Mouse (Mus musculus): Measurements from ENCODE around the gene Nop9.

Nop9 gene

GRCm38 (mm10) chr14:55745180-55745860, at the start of gene Nop9, which contains the start of gene Dhrs1:
Gene Nop9, plus strand, starts transcription at chr14:55745693.
Gene Dhrs1, minus strand, starts transcription at chr14:55745690.
- peak; percentile 75 for DNase-seq

GRCm38 (mm10) chr14:55697226-55697625, 48.3 kb upstream of the Nop9 start:
- DNase-seq: no peak

GRCm38 (mm10) chr14:55701131-55701530, 44.4 kb upstream of the Nop9 start:
- DNase-seq: no peak

GRCm38 (mm10) chr14:55702761-55703160, 42.7 kb upstream of the Nop9 start:
- no peak for DNase-seq

GRCm38 (mm10) chr14:55706051-55706600, 39.4 kb upstream of the Nop9 start:
- DNase-seq: no peak

- DNase-seq: no peak
Measured at GRCm38 (mm10) chr14:55707397-55707796, 38.1 kb upstream of the Nop9 start.

GRCm38 (mm10) chr14:55709509-55709908, 36.0 kb upstream of the Nop9 start:
- no peak for DNase-seq

GRCm38 (mm10) chr14:55711786-55712185, 33.7 kb upstream of the Nop9 start:
- DNase-seq: no peak

GRCm38 (mm10) chr14:55713007-55713728, 32.3 kb upstream of the Nop9 start:
- no peak for DNase-seq

- DNase-seq: no peak
Measured at GRCm38 (mm10) chr14:55713729-55714122, 31.8 kb upstream of the Nop9 start, which contains the start of gene Tgm1. Gene Tgm1, minus strand, starts transcription at chr14:55713926.

GRCm38 (mm10) chr14:55714893-55715292, 30.6 kb upstream of the Nop9 start:
- no peak for DNase-seq

- DNase-seq: no peak
Measured at GRCm38 (mm10) chr14:55716271-55716670, 29.2 kb upstream of the Nop9 start.

- no peak for DNase-seq
Measured at GRCm38 (mm10) chr14:55716884-55717283, 28.6 kb upstream of the Nop9 start.

- no peak for DNase-seq
Measured at GRCm38 (mm10) chr14:55719737-55720136, 25.8 kb upstream of the Nop9 start.

GRCm38 (mm10) chr14:55720666-55721065, 24.8 kb upstream of the Nop9 start:
- DNase-seq: no peak

- DNase-seq: no peak
Measured at GRCm38 (mm10) chr14:55721076-55721475, 24.4 kb upstream of the Nop9 start.

GRCm38 (mm10) chr14:55721700-55722437, 23.6 kb upstream of the Nop9 start, which contains the start of gene Rabggta:
Gene Rabggta, minus strand, starts transcription at chr14:55722263.
- DNase-seq: peak; percentile 93 to 96

GRCm38 (mm10) chr14:55722438-55722945, 23.0 kb upstream of the Nop9 start:
- DNase-seq: no peak

- no peak for DNase-seq
Measured at GRCm38 (mm10) chr14:55723433-55723832, 22.1 kb upstream of the Nop9 start.

GRCm38 (mm10) chr14:55724411-55724871, 21.1 kb upstream of the Nop9 start:
- peak; percentile 69 to 84 for DNase-seq

- no peak for DNase-seq
Measured at GRCm38 (mm10) chr14:55726261-55726660, 19.2 kb upstream of the Nop9 start.

- DNase-seq: no peak
Measured at GRCm38 (mm10) chr14:55727889-55728685, 17.4 kb upstream of the Nop9 start.
